Mouse (Mus musculus) limb, embryonic 13.5 days (tissue): ENCODE measurements around the gene Tcp11x2. TPM values are rescaled to one million over a fixed set of nuclear protein-coding genes. Genes with fewer than 3 reads are reported as not detected.
A peak's percentile ranks its signal among the peaks of the same experiment; 100 is the strongest.

Experiments used
- ATAC-seq: fragments of 200-750 bp; cut with Nextera tagmentation; 2 replicates; pipeline ENCODE4 v1.8.0; 2017; ENCODE audit warnings: low read depth, moderate number of reproducible peaks, moderate TSS enrichment; ENCODE audit not compliant: low FRiP score
- H3K27ac ChIP-seq: fragments of 300-500 bp; sonication (generic); 2 replicates; pipeline ENCODE4 v1.5.1; 2015; ENCODE audit warnings: inconsistent platforms, mild to moderate bottlenecking, moderate library complexity
- H3K27me3 ChIP-seq: fragments of 300-500 bp; sonication (generic); 2 replicates; pipeline ENCODE4 v1.6.1; 2015; ENCODE audit warnings: mild to moderate bottlenecking, inconsistent platforms
- H3K36me3 ChIP-seq: fragments of 300-500 bp; sonication (generic); 2 replicates; pipeline ENCODE4 v1.6.1; 2015; ENCODE audit warnings: inconsistent platforms, mild to moderate bottlenecking, moderate library complexity
- H3K4me1 ChIP-seq: fragments of 300-500 bp; sonication (generic); 2 replicates; pipeline ENCODE4 v1.6.1; 2015; ENCODE audit warnings: inconsistent platforms
- H3K4me2 ChIP-seq: fragments of 300-500 bp; sonication (generic); replicated peaks from 2 replicates; pipeline ENCODE4 v1.6.1; 2015; ENCODE audit warnings: inconsistent platforms, mild to moderate bottlenecking, moderate library complexity
- H3K4me3 ChIP-seq: fragments of 300-500 bp; sonication (generic); 2 replicates; pipeline ENCODE4 v1.5.1; 2015; ENCODE audit warnings: moderate library complexity, mild to moderate bottlenecking, inconsistent platforms
- H3K9ac ChIP-seq: fragments of 300-500 bp; sonication (generic); 2 replicates; pipeline ENCODE4 v1.6.1; 2015; ENCODE audit warnings: mild to moderate bottlenecking, inconsistent platforms
- H3K9me3 ChIP-seq: fragments of 300-500 bp; sonication (generic); 2 replicates; pipeline ENCODE4 v1.6.1; 2016; ENCODE audit warnings: inconsistent platforms
- WGBS: fragments of 180-500 bp; shearing (Covaris S2); methylation state at CpG from one replicate; pipeline ENCODE4 v1.1.7; 2015; 5-methylcytosine and 5-hydroxymethylcytosine counted together
- polyA plus RNA-seq: library from polyadenylated mRNA; unstranded; fragments of >200 nt; fragmentation: Nextera tagmentation; extraction: Ambion mirVana; gene quantifications from 2 replicates; pipeline ENCODE4 v1.2.1, GENCODE M21; 2015

The Tcp11x2 gene
- polyA plus RNA-seq, result not detected in 2 replicates

DNA sequence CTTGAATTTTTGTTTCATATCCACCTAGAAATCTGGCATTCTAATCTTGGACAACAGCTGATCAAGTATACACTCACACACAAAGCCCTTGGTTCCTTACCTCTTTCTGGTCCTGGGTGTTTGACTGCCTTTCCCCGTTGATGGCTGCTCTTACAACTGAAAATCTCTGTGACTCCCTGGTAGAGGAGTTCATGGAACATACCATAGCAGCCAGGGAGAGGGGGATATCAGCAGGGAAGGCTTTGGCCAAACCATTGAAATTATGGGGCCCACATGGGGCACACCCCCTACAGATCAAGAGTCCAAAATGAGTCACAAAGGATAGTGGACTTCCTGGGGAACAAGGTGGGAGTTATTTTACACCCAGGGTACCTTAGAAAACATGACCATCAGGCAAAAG, at the start of gene Tcp11x2:
Gene Tcp11x2, minus strand, starts transcription at position 158 of the 400 bp plus-strand sequence.
- Histone ChIP-seq H3K36me3 (no peaks in the 10 kb centered on the region), H3K27ac (no peak within 1 kb of the TSS), H3K4me2 (no peak within 1 kb of the TSS), H3K27me3 (peaks cover 16% of the 10 kb centered on the region; the same call in 1 of the 2 replicates), H3K4me3 (no peak within 1 kb of the TSS), H3K9ac (no peak within 1 kb of the TSS), H3K9me3 (no peaks in the 10 kb centered on the region), H3K4me1 (no peaks in the 10 kb centered on the region)
- WGBS, result 52% methylated on average over 1 of the region's 1 CpGs
- no peak for ATAC-seq

DNA sequence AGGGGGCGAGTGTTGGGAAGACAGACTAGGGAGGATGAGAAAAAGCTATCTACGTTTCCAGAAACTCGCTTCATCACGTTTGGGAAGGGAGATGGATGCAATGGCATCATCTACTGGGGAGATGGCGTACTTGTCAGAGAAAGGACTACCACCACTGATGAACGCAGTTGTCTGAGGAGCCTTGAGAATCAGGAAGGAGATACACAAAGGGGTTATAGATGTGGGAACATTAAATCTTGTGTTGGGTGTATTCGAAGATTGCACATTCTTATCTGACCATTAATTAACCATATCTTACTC, 49.4 kb upstream of the Tcp11x2 start:
- WGBS, result 18% methylated on average over 7 of the region's 7 CpGs
- H3K4me3 ChIP-seq, result peak overlapping the region; percentile 64
- no peaks in the 10 kb centered on the region for H3K9me3 ChIP-seq
- peaks cover 16% of the 10 kb centered on the region; the same call in 1 of the 2 replicates for H3K27me3 ChIP-seq
- H3K4me1 ChIP-seq, result peaks cover 7% of the 10 kb centered on the region; the same call in 1 of the 2 replicates
- H3K4me2 ChIP-seq, result peak overlapping the region; percentile 65
- peaks cover 7% of the 10 kb centered on the region; the same call in 1 of the 2 replicates for H3K36me3 ChIP-seq
- peak overlapping the region; percentile 72 for H3K9ac ChIP-seq
- no peak for ATAC-seq
- no peak overlapping the region for H3K27ac ChIP-seq

DNA sequence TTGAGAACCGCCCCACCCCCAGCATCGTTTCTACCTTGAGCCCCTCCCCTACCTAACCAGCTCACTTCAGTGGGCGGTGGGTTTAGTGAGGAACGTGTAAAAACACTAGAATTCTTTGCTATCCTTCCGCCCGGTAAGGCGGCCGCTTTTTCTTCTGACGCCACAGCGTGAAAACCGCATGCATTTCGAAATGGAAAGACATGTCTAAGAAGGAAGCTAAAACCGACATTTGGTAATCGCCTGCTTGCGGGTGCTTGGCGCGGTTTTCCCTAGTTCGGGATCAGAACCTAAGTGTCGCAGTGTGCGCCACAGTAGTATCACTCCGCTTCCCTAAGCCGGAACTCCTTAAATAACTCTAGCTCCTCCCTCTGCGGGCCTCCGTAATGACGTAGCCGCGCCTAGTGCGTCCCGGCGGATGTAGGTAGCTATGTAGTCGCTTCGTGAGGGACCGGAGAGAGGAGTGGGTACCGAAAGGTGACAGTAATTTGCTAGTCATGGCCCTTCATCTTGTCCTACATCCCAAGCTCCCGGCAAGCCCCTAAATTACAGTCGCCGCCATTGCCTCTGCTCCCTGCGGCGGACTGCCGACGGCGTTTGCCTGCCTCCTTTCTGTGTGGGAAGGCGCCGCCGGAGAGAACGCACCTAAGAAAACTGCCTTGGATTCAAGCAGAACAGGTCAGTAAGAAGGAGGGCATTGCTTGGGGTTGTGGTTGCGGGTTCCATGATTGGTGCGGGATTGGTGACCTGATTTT, 48.9 kb upstream of the Tcp11x2 start, which contains the start of the genes Armcx5 and Gprasp1:
Gene Armcx5, plus strand, starts transcription at position 430 of the 752 bp plus-strand sequence.
Gene Gprasp1, plus strand, starts transcription at position 430 of the 752 bp plus-strand sequence.
- H3K27ac ChIP-seq, result peak within 1 kb of the TSS; percentile 80
- peaks cover 7% of the 10 kb centered on the region; the same call in 1 of the 2 replicates for H3K4me1 ChIP-seq
- peaks cover 18% of the 10 kb centered on the region; the same call in 1 of the 2 replicates for H3K27me3 ChIP-seq
- peaks cover 7% of the 10 kb centered on the region; the same call in 1 of the 2 replicates for H3K36me3 ChIP-seq
- H3K4me3 ChIP-seq, result peak within 1 kb of the TSS; percentile 64
- peak within 1 kb of the TSS; percentile 72 for H3K9ac ChIP-seq
- WGBS, result 16% methylated on average over 48 of the region's 48 CpGs
- peak; percentile 97 for ATAC-seq
- H3K4me2 ChIP-seq, result peak within 1 kb of the TSS; percentile 65
- no peaks in the 10 kb centered on the region for H3K9me3 ChIP-seq

- 91% methylated on average over 2 of the region's 2 CpGs for WGBS
- Histone ChIP-seq H3K4me3 (no peak overlapping the region), H3K4me1 (peaks cover 7% of the 10 kb centered on the region; the same call in 1 of the 2 replicates), H3K27me3 (peaks cover 19% of the 10 kb centered on the region; the same call in 1 of the 2 replicates), H3K4me2 (no peak overlapping the region), H3K27ac (no peak overlapping the region), H3K9ac (no peak overlapping the region), H3K36me3 (no peaks in the 10 kb centered on the region), H3K9me3 (no peaks in the 10 kb centered on the region)
- no peak for ATAC-seq
Measured at GRCm38 (mm10) chrX:135738730-135739520, 45.3 kb upstream of the Tcp11x2 start.

DNA sequence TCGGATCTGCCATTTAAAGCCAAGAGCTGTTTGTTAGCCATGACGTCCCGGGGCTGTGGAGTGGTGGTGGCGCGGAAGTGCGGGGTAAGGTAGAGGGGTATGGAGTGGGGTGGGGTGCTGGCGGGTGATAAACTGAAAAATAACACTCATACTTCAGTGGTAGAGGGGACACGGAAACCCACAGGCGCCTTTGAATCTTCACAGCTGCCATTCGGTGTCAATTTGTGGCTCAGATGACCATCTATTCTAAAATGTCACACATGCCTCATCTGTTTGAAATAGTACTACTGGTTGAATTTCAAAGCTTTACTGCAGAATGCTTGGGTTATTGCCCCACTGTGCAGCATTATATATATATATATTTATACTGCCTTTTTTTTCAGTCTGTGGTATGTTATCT, 31.6 kb upstream of the Tcp11x2 start, which contains the start of gene Tmsb15a:
Gene Tmsb15a, minus strand, starts transcription at position 101 of the 400 bp plus-strand sequence.
- Histone ChIP-seq H3K9me3 (no peaks in the 10 kb centered on the region), H3K4me1 (no peaks in the 10 kb centered on the region), H3K9ac (no peak within 1 kb of the TSS), H3K36me3 (no peaks in the 10 kb centered on the region), H3K4me3 (no peak within 1 kb of the TSS), H3K27me3 (peaks cover 19% of the 10 kb centered on the region; the same call in 1 of the 2 replicates), H3K27ac (no peak within 1 kb of the TSS), H3K4me2 (no peak within 1 kb of the TSS)
- WGBS, result 81% methylated on average over 10 of the region's 10 CpGs
- no peak for ATAC-seq

- Histone ChIP-seq H3K4me3 (no peak overlapping the region), H3K36me3 (no peaks in the 10 kb centered on the region), H3K9me3 (no peaks in the 10 kb centered on the region), H3K27ac (no peak overlapping the region), H3K27me3 (peaks cover 3% of the 10 kb centered on the region; the same call in 1 of the 2 replicates), H3K9ac (no peak overlapping the region), H3K4me2 (no peak overlapping the region), H3K4me1 (no peaks in the 10 kb centered on the region)
- ATAC-seq, result no peak
- 89% methylated on average over 2 of the region's 2 CpGs for WGBS
Measured at GRCm38 (mm10) chrX:135712845-135713244, 19.3 kb upstream of the Tcp11x2 start.

DNA sequence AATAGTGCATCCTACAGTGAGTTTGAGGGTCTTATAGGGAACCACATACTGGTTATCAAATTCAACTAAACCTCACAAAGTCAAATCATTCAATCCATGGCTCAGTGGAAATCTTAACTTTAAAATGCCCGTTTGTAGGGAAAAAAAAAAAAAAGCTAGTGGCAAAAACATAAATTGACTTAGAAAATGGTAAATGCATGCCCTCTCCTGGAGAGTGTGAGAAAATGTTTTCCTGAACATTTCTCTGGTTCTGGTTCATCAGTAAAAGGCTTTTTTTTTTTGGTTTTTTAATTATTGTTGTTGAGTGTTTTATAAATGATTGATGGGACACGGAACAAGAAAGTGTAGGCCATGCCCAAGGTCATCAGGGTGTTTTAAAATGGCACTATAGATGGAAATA, 10.8 kb upstream of the Tcp11x2 start:
- peaks cover 9% of the 10 kb centered on the region; the same call in 1 of the 2 replicates for H3K27me3 ChIP-seq
- no peak overlapping the region for H3K27ac ChIP-seq
- 39% methylated on average over 2 of the region's 2 CpGs for WGBS
- H3K4me2 ChIP-seq, result no peak overlapping the region
- no peak overlapping the region for H3K9ac ChIP-seq
- H3K36me3 ChIP-seq, result no peaks in the 10 kb centered on the region
- ATAC-seq, result no peak
- H3K9me3 ChIP-seq, result no peaks in the 10 kb centered on the region
- H3K4me3 ChIP-seq, result no peak overlapping the region
- no peaks in the 10 kb centered on the region for H3K4me1 ChIP-seq

GRCm38 (mm10) chrX:135703111-135703510, 9.5 kb upstream of the Tcp11x2 start:
- no peak for ATAC-seq
- Histone ChIP-seq H3K4me1 (no peaks in the 10 kb centered on the region), H3K4me3 (no peak overlapping the region), H3K9me3 (no peaks in the 10 kb centered on the region), H3K4me2 (no peak overlapping the region), H3K36me3 (no peaks in the 10 kb centered on the region), H3K27ac (no peak overlapping the region), H3K9ac (no peak overlapping the region), H3K27me3 (peaks cover 8% of the 10 kb centered on the region; the same call in 1 of the 2 replicates)
- 94% methylated on average over 1 of the region's 1 CpGs for WGBS

- Histone ChIP-seq H3K36me3 (no peaks in the 10 kb centered on the region), H3K4me1 (no peaks in the 10 kb centered on the region), H3K27me3 (peaks cover 16% of the 10 kb centered on the region; the same call in 1 of the 2 replicates), H3K27ac (no peak overlapping the region), H3K4me2 (no peak overlapping the region), H3K9me3 (no peaks in the 10 kb centered on the region), H3K9ac (no peak overlapping the region), H3K4me3 (no peak overlapping the region)
- WGBS, result 68% methylated on average over 3 of the region's 3 CpGs
- no peak for ATAC-seq
Measured at GRCm38 (mm10) chrX:135687802-135688201, 5.8 kb downstream of the Tcp11x2 start.

DNA sequence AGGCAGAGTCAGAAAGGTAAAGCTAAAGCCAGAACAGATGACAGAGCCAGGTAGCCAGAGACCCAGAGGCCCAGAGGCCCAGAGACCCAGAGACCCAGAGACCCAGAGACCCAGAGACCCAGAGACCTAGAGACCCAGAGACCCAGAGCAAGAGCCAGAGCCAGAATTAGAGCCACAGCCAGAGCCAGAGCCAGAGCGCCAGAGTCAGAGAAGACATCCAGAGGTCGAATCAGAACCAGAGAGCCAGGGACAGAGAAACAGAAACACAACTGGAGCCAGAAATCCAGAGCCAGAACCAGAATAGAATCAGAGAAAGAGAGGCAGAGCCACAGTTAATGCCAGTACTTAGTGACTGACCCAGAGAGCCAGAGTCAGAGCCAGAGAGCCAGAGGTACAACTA, 11.7 kb downstream of the Tcp11x2 start:
- Histone ChIP-seq H3K4me2 (no peak overlapping the region), H3K27ac (no peak overlapping the region), H3K36me3 (no peaks in the 10 kb centered on the region), H3K9ac (no peak overlapping the region), H3K27me3 (peaks cover 14% of the 10 kb centered on the region; the same call in 1 of the 2 replicates), H3K4me3 (no peak overlapping the region), H3K9me3 (no peaks in the 10 kb centered on the region), H3K4me1 (no peaks in the 10 kb centered on the region)
- 66% methylated on average over 2 of the region's 2 CpGs for WGBS
- ATAC-seq, result no peak

DNA sequence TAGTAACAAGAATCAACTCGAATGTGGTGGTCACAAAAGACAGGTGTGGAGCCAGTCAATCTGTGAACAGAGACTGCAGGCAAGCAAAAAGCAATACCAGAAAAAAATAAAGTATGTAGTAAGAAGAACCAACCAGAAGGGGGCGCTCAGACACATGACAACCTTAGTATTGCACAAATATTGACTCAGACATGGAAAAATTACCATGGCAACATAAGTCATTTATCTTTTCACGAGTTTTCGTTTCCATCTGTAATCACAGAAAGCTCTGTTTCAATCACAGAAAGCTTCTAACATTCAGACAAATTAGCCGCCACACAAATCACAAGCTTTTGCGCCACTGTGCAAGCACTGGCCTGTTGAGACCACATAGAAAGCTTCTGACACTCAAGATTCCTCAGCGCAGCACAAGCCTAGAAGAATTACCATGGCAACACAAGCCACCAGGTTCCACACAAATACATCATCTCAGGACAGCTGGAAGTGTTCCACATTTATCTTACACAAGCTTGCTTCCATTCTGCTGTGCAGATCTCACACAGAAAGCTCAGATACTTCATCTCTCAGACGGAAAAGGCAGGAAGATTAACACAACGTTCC, 41.3 kb downstream of the Tcp11x2 start:
- Histone ChIP-seq H3K9me3 (no peaks in the 10 kb centered on the region), H3K9ac (no peak overlapping the region), H3K27me3 (no peaks in the 10 kb centered on the region; the same call in 1 of the 2 replicates), H3K27ac (no peak overlapping the region), H3K4me1 (no peaks in the 10 kb centered on the region), H3K4me3 (no peak overlapping the region), H3K4me2 (no peak overlapping the region), H3K36me3 (no peaks in the 10 kb centered on the region)
- WGBS, result 53% methylated on average over 9 of the region's 9 CpGs
- no peak for ATAC-seq
